8 mouse cellular contexts compared by ENCODE assay signal in the genomic region with DNA sequence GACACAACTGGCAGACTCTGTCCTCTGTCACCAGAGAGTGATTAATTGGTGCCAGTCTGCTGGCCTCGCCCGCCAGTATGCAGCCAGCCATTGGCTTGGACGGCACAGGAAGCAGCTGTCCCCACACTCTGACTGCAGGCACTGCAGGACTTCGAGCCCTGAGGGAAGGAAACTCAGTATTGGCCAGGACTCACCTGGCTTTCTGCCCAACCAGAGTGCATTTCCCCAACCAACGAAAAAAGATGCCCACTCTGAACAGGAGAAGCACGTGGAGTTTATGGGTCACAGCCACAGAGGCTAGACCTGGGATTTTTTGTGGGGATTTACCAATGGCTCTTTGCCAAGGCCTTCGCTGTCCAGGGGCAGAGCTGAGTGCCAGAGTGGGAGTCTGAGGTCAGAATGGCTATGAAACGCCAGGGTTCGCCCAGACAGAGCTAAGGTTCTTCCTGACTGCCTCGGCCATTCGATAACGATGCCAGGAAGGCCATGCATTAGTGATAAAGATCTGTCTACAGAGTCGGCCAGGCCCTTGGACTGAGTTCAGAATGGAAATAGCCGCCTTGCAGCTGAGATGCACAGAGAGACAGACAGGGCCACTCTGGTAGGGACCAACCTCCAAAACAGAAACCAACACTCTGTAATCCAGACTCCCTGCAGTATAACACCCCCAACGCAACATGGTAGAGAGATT.
DNase-seq lines count a peak whose midpoint lies in the region; ATAC-seq lines count a peak whose summit lies in the region.

No protein-coding gene starts in this region.

- peak; percentile 95 for DNase-seq in 416B (ENCODE audit: low read depth)
- DNase-seq in adrenal gland, adult 18-20 months (ENCODE audit: low spot score in 2 of 2) = peak; percentile 57 to 60
- DNase-seq in fibroblast of lung, adult 2 months (ENCODE audit: low read depth) = peak; percentile 27
- peak; percentile 77 for DNase-seq in heart, postnatal 36 days
- DNase-seq in kidney, postnatal 4 days = peak; percentile 72 to 82
- DNase-seq in lung, postnatal 36 days = peak; percentile 84
- no peak for DNase-seq in thymus, postnatal 14 days

- peak; percentile 85 for ATAC-seq in stomach, embryonic 16.5 days (ENCODE audit: insufficient read depth, low FRiP score)

- no peaks in the 10 kb centered on the region for H3K9me3 ChIP-seq in stomach, embryonic 16.5 days (replicated peaks; ENCODE audit: control insufficient read depth, low read length)

- 39% methylated on average over 15 of the region's 15 CpGs for WGBS in stomach, embryonic 16.5 days

- H3K4me1 ChIP-seq in stomach, embryonic 16.5 days (ENCODE audit: control insufficient read depth, insufficient read depth, low read length) = peaks cover 9% of the 10 kb centered on the region

- no peak overlapping the region for H3K4me3 ChIP-seq in stomach, embryonic 16.5 days (replicated peaks; ENCODE audit: low read length)

- H3K27ac ChIP-seq in stomach, embryonic 16.5 days (ENCODE audit: low read length) = no peak overlapping the region; the same call in 1 of the 2 replicates

- intact Hi-C loops in heart, postnatal 36 days (cut with DNase I) = loop anchor here (5.0 kb wide), 1 partner anchor 57 kb away; no protein-coding TSS in a partner anchor

- H3K36me3 ChIP-seq in stomach, embryonic 16.5 days (ENCODE audit: control insufficient read depth, insufficient read depth, low read length) = no peaks in the 10 kb centered on the region

- no peaks in the 10 kb centered on the region for H3K27me3 ChIP-seq in stomach, embryonic 16.5 days (ENCODE audit: control insufficient read depth, insufficient read depth, low read length)

- no peak overlapping the region for H3K4me2 ChIP-seq in stomach, embryonic 16.5 days (ENCODE audit: low read depth, low read length)

- H3K9ac ChIP-seq in stomach, embryonic 16.5 days (ENCODE audit: low read length) = 0 out of 2 replicates have a peak overlapping the region, but pooled peaks have one; percentile 8
